Mouse (Mus musculus): ENCODE results near the gene A730049H05Rik.
A peak's percentile ranks its signal among the peaks of the same experiment; 100 is the strongest.

Gene A730049H05Rik

DNA sequence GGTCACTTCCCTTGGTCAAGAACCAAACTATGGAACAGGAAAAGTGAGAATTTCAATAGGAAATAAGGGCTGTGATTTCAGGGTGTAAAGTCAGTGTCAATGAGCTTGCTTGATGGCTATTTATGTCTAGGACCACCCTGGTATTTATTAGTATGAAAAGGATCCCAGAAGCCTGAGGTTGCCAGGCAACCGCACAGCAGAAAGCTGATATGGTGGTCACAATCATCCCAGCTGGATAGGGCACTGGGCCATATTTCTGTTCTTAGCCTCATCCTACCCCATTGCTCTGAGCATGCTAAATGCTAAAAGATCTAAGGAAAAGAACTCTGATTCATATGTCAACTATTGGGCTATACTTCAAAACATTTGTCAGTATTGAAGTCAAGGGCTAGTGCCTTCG, 14.8 kb downstream of the A730049H05Rik start:
- DNase-seq: no peak

- DNase-seq: no peak
Observed at GRCm38 (mm10) chr6:92842000-92842399, 25.7 kb downstream of the A730049H05Rik start.

DNA sequence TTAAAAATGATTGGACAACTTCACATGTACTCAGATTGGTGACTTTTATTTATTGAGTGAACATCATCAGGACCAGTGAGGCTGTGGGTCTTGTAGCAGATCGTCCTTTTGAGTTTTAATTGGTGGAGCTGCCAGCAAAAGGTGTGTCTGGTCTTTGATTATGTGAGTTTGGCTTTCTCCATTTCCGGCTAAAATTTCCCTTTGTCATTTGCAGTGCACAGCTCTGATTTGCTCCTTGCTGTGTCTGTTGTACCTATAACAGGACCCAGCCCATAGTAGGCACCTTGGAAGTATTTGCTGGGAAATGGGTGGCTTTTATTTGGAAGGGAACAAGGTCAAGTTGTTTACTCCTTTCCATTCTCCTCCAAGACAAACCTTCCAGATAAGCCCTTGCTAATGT, 27.2 kb downstream of the A730049H05Rik start:
- no peak for DNase-seq

DNA sequence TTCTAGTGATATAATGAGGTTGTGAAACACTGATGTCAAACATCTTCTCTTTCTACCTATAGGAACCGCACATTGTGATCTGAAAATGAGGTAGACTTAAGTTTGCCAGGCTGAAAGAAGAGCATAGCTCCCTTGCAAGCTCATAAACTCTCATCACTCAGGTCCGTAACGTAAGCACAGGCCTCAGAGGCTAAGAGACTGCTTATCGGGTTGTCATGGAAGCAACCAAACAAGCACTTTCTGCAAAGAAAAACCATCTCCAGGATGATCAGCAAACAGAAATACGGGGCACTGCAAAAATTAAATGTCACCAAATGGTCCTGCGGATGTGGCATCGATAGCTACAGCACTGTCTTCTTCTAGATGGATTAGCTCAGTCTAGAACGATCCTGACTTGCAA, 29.6 kb downstream of the A730049H05Rik start:
- DNase-seq: no peak

GRCm38 (mm10) chr6:92846614-92847013, 30.3 kb downstream of the A730049H05Rik start:
- DNase-seq: no peak

DNA sequence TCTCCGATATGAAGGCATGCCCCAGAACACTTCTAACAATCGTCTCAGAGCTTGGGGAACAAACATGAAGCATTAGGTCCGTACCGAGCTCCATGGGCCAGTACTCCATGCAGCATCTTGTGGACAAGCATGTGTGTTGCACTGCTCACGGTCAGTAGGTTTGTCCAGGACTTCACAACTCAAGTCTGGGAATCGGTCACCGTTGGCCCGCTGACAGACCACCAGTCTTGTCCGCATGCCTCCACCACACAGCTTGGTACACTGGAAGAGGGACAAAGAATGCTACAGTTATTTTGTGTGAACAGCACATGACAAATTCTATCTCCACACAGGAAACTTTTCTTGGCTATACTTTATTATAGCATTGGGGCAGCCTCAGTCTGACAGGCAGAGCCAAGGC, 32.9 kb downstream of the A730049H05Rik start:
- no peak for DNase-seq

GRCm38 (mm10) chr6:92850250-92850649, 34.0 kb downstream of the A730049H05Rik start:
- DNase-seq: peak; percentile 81

DNA sequence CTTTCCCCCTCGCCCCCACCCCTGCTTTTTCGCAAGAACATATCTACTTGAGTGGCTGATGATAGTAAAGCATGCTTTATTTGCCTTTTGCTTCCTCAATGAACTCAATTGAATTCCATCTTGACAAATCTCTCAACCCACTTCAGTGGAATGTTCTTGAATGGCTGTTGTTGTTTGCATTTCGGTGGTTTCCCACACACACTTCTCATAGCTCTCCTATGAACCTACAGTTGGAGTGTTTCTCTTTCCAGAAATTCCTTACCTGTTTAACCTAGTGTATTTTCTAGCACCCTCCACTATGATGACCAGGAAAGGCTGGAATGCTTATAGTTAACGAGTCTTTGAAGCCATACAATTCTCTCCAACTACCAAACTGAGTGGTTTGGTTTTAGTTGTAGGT, 38.6 kb downstream of the A730049H05Rik start:
- no peak for DNase-seq

DNA sequence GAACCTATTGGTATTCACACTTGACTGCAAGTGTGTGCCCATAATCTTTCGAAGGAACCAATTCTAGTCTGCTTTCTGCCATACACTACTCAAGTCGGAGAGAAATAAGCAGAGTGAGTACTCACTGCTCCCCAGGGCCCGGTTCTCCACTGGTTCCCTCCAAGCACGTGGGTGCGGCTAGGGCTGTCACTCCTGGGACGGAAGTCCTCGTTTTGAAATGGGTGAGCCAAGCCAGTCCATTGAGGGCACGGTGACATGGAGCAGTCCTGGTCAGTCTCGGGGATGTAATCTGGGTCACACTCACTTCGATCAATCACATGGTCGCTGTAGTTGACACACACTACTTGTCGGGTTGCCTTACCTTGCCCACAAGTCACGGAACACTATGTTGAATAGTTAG, 41.5 kb downstream of the A730049H05Rik start:
- no peak for DNase-seq

DNA sequence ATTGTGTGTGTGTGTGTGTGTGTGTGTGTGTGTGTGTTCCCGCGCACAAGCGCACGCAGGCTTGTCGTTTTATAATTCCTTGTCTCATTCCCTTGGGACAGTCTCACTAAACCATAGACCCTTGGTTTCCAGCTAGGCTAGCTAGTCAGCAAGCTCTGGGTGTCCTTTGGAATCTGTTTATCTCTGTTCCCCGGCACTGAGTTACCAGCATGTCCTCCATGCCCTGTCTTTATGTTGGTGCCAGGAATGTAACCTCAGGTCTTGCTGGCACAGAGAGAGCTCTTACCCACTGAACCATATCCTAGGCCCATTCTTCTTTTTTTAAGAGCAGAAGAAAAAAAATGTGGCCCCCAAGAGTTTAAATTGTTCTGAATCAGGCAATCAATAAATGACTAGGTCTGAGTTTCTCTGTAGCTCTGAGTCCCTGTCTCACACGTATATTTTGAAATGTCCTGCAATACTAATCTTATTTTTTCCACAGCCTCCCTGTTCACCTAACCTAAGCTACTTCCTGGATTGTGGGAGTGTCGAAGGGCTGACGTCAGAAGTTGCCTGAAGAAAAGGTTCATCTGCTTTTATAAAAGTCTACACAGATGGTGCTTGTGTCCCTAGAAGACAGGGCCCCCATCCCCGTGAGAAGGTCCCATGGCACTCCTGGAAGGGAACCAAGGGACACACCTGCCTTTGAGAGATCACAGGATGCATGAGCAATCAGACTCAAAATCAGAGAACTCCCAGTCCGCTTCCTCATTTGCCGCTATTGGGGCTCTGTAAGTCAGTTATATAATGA, 42.6 kb downstream of the A730049H05Rik start:
- DNase-seq: no peak

GRCm38 (mm10) chr6:92860285-92860912, 44.1 kb downstream of the A730049H05Rik start:
- DNase-seq: no peak

- no peak for DNase-seq
Observed at GRCm38 (mm10) chr6:92862599-92862998, 46.3 kb downstream of the A730049H05Rik start.

DNA sequence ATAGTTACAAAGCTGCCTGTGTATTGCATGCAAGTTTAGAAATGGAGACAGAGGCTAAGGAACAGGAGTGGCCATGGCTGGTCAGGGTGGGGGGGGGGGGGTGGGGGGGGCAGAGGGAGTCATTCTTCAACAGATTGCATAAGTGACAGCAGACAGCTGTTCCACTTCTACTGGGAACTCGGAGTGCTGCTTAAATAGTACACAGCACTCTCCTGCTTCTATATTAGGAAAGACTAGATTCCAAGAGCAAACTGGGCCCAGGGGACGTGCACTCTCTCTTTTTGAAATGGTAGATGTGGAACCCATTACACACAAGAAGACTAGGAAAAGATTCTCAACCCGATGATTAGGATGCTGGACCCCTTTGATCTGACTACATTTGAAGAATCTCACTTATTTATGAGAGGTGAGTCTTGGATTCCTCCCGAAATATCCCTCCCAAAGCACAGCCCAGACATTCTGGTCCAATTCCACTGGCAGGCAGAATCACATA, 52.9 kb downstream of the A730049H05Rik start, which contains the start of gene Gm15737:
Gene Gm15737 (plus strand): TSS at position 269 of the 493 bp plus-strand sequence.
- peak; percentile 35 for DNase-seq

DNA sequence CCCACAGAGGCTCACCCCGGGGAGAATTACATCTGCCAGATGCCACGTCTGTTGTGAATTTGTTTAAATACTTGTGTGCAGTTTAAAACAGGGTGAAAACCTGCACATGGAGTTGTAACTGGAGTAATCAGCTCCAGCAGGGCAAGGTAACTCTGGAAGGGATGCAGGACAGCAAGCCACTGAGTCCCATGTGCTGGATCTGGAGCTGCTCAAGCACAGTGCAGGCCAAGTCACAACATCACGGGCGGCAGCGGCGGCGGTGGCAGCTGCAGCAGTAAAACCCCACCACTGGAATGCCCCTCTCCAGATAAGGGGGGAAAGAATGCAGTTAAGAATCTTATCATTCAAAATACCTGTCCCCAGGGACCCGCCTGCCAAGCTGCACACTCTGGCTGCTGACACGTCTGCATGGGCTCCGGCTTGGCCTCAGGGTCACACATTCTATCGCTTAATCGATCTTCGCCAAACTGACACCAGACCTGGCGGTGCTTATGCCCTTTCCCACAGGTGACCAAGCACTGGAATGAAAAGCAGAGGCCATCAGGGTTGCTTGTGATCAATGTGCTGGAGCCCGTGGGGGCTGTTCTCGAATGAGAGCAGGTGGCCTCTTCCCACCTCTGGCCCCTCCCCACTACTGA, 53.4 kb downstream of the A730049H05Rik start:
- no peak for DNase-seq

DNA sequence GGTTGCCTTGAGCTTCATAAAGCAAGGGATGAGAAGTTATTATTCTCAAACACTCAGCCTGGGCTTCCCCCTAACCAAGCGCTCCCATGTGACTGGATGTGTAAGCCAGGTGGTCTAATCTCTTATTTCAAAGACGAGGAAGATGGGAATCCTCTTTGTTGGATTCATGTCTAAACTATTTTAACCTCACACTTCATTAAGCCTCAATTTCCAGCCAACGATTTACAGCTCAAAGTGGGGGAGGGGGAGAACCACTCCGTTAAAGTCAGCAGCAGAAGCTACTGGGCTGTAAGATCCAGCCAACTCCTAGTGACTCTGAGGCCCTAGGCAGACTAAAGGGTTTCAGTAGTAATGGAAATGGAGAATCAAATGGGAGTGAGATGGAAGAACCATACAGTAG, 55.5 kb downstream of the A730049H05Rik start:
- no peak for DNase-seq

DNA sequence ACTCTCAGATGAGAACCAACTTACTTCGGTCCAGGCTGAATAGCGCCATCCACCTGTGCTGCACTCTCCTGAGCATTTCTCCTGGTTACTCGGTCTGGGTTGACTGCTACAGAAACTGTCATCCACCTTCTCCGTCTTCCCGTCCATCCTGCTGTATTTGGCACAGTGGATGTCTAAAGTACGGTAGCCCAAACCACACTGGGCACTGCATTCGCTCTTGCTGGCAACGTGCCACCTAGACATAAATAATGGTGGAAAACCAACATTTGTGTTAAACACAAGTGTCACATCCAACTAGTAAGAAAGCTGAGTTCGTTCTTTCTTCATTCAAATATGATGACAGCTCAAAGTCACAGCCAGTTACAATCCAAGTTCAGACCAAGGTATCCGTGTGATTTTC, 56.5 kb downstream of the A730049H05Rik start:
- DNase-seq: no peak

- no peak for DNase-seq
Observed at GRCm38 (mm10) chr6:92874854-92875253, 58.6 kb downstream of the A730049H05Rik start.

DNA sequence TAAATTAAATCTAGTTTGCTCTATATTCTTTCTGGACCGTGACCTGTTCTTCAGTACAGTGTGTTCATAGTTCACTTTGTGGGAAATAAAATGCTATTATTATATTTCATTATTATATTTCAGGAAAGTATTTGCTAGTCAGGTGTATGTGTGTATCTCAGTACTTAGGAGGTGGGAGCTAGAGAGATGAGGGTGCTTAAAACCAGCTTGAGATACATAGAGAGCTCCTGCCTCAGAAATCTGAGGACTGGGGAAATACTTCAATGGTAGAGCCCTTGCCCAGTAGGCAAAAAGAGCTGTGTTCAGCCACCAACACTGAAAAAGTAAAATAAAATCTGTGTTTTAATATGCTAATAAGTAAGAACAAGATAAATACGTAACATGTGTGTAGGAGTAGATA, 59.1 kb downstream of the A730049H05Rik start:
- DNase-seq: no peak

DNA sequence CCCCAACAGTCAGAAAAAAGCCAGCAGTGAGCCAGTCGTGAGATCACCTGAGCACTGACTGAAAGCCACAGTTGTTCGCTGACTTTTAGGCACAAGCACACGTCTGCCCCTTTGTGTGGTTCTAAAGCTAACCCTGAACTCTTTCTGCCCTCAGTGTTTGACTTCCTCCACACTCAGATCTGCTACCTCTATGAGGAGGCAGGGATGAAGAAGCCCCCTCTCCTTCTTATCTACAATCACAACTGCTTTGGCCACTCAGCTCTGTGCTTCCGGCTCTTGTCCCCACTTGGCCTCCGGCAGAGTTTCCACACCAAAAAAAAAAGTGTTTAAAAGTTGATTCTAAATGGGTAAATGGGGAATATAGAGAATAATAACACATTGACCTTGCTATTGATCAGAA, 59.8 kb downstream of the A730049H05Rik start:
- DNase-seq: no peak

- DNase-seq: no peak
Observed at GRCm38 (mm10) chr6:92877236-92877635, 61.0 kb downstream of the A730049H05Rik start.

DNA sequence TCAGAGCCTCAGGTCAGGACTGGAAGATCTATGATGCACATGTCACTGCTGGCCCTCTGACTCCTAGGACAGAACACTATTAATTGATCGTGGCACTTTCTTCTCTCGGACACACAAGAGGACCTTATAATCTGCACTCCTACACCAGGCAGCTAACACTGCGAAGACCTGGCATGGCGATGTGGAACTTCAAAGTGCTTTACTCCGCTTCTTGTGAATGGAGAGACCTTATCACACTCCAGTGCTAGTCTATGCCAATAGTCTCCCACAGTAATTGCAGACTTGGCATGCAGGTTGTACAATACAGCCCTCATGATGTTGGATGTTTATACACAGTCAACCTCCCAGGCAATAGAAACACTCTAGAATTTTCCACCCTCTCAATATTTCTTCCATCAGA, 62.5 kb downstream of the A730049H05Rik start:
- no peak for DNase-seq

DNA sequence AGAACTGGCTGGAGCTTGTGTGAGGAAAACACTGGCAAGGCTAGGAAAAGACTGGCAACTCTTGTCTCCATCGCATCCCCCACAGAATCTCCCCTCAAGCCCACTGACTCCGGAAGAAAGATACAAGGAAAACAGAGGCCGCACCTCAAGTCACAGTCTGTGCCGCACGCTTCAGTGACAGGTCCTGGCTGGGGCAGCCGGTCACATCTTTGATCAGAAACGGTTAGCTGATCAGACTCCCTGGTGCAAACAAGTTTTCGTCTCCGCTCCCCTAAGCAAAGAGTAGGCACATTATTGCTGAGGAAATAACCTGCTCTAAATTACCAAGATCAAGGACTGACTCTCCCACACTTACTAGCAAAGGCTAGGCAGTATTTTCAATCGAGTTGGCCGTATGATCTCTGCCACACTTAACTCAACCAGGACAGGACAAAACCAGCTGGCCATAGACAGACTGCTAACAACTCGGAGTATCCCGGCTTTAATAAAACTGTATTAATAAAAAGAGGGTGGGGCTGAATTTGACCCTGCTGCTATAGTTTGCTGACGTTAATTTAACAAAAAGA, 63.5 kb downstream of the A730049H05Rik start:
- DNase-seq: no peak

DNA sequence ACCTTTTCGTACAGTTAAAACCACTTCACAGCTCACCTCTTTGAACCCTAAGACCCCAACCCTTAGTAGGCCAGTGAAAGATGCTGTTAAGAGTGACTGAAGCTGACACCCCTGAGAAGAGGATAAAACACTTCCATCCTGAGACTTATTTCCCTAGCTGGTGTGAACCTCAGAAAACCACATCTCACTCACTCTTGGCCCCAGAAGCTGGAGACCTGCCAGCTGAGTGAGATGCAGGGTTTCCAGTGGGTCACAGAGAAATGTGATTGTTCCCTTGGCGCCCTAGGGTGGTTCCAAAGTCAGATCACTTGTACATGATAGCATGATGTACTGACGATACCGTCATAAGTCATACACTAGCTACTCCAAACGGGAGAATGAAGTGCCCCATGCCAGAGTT, 66.2 kb downstream of the A730049H05Rik start:
- DNase-seq: no peak
